Mouse (Mus musculus) liver, adult 2 months (tissue): Measurements from ENCODE around the gene Pcsk6.

Source experiments
- CTCF ChIP-seq: fragments of 200-500 bp; IDR thresholded peaks from 2 replicates; pipeline ENCODE4 v1.5.1; 2011; ENCODE audit warnings: low read depth, low read length, control low read depth
- POLR2A ChIP-seq: fragments of 200-500 bp; IDR thresholded peaks from 2 replicates; pipeline ENCODE4 v1.6.1; 2011; ENCODE audit warnings: low read length, control low read depth; ENCODE audit not compliant: insufficient read depth; ENCODE audit errors: extremely low read depth

DNA sequence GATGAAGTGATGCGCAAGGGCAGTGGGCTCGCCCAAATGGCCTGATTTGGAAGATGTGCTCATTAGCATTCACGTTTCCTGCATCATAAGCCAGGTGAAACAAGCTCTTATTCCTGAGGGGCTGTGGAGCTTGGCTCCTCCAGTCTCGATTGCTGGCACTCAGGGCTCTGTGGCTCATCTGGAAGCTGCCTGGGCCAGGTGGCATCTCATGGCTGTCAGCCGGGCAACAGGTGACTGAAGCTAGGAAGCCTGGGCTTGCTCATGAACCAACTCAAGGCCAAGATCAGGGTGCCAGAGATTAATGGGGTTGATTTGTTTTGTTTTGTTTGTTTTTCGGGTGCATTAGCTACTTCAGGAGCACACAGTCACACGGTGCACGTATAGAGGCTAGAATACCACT is 231.1 kb downstream of the Pcsk6 start:
- TF ChIP-seq POLR2A, result no peak
- no peak for TF ChIP-seq CTCF
